Mouse (Mus musculus) spleen, postnatal 4 days (tissue): ENCODE measurements around the gene Plcb2.

Source experiments
- DNase-seq, 2 experiments: peaks; one replicate each; pipeline ENCODE4 v3.0.0; 2022; ENCODE audit warnings: low spot score in 2 of 2

Gene Plcb2

DNA sequence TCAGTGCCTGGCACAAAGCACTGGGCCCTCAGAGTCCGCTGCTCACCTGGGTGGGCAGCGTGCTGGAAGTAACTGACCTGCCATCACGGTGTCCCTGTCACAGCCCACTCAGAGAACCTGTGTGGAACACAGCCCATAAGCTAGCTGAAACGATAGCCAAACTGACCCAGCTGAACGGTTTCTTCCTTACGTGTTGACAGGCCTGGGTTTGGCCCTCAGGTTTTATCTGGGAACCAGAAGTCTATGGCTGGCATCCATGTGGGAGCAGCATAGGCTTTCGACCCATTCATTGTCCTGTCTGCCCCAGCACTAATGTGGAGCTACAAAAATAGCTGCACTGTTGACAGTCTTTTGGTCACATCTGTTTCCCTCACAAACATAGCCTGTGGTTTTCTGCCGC lies 22.2 kb upstream of the Plcb2 start:
- DNase-seq = no peak

DNA sequence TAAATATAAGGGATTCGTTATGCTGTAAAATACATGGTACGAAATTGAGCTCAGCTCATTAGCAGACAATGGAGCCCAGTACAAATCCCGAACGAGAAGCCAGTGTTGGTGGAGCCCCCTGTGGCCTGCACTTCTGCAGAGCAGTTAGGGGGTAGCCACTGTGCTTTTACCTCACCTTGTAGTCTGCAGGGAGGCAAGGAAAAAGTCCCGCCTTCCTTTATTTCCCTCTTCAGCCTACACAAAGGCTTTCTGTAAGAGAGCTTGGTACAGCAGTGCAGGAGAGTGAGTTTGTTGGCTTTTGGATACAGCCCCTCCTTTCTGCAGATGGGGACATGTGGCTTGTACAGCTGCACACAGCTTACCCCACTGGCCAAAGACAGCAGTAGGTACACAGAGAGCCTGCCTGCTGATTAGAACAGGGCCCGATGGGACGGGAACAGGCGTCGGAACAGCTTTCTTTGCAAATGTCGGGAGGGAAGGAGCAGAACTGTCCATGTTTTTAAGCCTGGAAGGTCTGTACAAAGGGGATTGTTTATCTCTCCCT lies 21.2 kb upstream of the Plcb2 start:
- no peak for DNase-seq

DNA sequence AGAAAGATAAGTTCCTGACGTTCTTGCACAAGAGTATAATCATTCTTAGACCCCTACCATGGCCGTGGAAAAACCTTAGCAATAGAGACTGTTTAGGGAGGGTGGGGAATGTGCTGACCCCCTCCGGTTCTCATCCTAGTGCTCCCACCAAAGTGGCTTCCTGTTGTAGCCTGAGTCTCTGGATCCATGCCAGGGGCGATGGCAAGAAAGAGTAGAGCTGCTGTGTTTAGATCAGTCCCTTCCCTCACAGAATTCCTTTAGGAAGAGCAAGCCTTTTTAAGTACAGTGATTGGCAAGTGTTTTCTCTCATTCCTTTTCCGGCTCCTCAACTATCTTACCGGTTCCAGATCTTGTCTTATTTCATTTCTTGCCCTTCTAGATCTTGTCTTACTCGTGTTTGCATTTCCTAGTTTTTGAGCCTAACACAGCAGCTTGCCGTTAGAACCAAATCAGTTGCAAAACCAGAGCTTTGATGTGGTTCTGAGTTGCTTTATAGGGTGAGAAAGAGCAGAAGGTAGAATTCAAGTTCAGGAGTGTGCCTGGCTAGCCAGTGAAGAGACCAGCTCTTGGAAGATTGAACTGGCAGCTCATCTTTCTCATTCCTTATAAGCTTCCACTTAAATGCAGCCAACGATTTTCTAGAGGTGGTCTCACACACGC lies 19.2 kb upstream of the Plcb2 start:
- DNase-seq = no peak

DNA sequence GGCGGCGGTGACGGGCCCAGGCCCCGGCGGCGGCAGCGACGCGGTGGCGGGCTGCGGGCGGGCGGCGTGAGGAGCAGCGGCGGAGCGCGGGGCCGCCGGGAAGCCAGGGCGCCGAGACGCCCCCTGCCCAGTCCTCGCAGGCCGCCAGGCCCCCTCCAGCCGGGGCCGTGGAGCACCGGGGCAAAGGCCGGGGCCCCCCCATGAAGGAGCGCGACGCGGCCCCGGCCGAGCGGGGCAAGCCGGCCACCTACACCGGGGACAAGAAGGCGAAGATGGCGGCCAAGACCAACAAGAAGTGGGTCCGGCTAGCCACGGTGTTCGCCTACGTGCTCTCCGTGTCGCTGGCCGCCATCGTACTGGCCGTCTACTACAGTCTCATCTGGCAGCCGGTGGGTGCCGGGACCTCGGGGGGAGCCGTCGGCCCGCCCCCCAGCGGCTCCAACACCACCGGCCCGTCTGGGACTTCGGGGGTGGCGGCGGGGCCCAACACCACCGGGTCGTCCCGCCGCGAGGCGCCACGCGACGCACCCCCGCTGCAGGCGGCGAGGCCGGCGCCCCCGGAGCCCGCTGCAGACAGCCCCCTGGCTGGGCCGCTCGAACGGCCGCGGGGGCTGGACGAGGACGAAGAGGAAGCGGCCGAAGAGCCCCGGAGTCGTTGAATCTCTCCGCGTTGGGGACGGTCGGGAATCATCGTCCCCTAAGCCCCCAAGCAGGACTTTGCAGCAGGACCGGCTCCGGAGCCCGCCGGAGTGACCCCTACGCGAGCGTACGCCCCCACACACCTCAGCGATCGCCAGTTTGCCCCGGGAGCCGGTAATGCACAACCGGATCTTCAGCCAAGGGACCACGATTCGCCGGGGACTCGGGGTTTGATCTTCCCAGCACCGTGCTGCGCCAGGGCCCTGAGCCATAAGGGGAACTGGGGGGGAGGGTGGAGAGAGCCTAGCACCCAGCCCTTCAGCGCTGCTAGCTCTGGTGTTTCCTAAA lies 18.0 kb upstream of the Plcb2 start:
- DNase-seq = peak; percentile 48 to 81

DNA sequence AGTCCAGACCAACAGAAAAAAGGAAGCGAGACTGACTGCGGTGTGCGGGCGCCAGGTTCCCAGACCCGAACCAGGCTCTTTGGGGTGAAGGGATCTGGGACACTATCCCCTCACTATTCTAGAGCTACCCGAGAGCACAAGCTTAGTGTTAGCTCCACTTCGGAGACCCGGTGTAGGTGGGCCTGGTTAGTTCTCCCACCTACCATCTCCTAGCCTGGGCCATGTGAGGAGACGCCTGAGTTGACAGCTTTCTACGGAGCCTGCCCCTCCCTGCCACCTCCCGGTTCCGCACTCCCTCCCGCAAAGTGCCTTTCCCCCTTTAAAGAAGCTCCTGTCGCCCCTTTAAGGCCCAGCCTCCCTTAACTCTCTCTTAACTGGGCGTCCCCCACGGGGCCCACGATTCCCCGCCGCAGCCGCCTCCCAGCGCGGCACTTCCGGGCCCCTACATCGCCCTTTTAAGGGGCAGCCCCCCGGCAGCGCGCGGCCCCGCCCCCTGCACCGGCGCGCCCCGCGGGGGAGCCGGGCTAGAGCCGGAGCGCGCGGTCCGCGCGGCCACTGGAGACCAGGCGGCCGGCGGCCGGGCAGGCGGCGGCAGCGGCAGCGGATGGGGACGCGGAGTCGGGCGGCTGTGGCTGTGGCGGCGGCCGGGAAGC lies 17.1 kb upstream of the Plcb2 start, which contains the start of gene Inafm2:
Gene Inafm2 (plus strand): TSS at position 527 of the 653 bp plus-strand sequence.
- DNase-seq = peak; percentile 86 to 92

DNA sequence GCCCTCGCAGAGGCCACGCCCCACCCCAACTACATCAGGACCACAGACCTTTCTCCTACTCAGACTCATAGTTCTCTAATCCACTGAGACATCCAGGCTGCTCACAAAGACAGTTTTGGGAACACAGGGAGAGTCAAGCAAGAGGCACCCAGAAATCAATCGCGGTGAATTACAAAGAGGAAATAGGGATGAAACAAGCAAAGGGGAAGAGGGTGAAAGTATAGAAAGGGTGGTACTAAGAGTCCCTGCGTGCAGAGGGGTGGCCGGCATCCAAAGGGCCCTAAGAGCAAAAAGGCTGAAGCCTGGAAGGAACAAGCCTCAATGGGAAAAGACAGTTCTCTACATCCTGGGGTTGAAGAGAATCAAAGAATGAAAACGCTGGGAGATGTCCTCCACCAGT lies 16.4 kb upstream of the Plcb2 start:
- no peak for DNase-seq

DNA sequence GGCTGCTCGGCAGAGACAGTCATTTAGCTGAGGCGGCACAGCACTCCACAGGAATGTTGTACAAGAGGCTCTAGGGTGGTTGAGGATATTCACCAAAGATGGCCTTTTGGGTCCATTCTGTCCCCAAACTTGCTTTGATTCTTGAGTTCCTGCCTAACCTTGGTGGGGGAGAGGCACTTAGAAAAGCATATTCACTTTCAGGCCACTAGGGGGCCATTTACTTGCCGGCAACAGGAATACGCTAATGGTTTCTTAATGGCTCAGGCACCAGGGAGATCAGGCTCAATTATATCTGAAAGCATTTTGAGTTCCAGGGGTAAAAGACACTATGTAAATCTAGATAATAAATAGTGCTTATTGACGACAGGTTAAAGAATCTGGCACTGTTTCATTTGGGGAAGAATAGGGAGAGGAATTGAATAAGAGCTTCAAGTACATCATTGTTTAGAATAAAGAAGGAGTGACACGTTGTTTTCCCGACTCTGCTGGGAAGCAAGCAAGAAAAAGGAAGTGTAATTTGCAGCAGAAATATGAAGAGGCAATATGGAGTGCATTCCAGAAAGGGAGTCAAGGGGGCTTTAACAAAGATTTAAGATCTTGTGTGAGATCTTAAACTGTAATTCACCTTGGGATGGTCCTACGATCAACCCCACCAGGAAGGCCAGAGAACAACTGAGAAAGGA lies 15.2 kb upstream of the Plcb2 start:
- DNase-seq = no peak

DNA sequence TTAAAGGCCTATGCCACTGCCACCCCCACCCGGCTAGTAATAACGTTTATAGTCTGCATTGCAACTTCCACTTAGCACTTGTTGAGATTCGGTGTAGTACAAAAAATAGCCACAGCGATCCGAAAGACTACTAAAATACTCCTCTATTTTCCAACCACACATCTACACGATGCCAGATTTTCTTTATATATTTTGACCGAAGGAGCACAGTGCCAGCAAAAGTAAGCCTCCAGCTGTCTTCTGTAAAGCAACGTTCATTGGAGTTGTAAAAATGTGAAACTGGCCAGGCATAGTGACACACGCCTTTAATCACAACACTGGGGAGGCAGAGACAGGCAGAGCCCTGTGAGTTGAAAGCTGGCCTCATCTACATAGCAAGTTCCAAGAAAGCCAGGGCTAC lies 12.9 kb upstream of the Plcb2 start:
- no peak for DNase-seq

DNA sequence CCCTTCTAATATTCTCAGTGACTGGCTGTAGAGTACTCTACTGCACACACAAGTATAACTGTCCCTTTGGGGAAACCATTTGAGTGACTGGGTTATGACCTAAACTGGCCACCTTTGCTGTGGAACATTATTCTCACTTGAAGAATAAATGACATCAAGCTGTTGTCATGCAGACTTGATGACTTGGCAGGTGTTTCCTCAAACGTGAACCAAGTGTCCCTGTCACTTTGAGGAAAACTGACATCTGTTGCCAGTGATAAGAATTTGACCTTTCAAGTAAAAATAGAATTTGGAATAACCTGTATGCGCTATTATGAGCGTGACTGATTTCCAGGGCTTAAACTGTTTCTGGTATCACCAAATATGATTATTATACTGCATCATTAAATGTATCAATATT lies 12.1 kb upstream of the Plcb2 start:
- no peak for DNase-seq

DNA sequence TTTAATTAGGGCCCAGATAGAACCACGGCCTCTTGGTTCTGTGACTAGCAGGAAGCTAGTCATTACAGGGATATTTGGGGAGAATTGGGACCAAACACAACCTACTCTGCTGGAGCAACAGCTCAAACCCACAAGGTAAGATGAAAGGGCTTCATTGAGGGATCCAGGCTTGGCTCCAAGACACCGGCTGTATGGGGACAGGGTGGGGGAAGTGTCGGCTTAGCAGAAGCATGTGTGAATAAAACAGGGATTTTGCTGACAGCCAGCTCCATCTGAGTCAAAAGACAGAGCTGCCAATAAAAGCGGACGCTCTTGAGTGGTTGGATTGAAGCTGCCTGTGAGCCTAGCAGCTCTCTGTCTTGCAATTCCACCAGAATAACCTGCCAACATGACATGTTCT lies 5.1 kb upstream of the Plcb2 start:
- no peak for DNase-seq

DNA sequence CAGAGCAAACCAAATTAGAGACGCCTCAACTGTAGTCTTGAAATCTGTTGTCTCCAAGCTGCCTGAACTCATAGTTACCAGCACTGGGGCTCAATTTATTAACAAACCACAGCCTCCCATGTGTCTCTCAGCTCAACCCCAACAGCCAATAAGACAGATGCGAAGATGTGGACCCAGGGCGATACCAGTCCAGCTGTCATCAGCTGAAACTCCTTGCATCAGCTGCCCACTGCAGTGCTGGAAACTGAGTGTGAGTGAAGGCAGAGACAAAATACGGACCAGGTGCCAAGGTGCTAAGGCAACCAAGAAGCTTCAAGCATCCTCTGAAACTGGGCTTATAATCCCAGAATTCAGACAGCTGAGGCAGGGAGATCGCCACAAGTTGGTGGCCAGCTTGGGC lies 3.7 kb upstream of the Plcb2 start:
- no peak for DNase-seq

DNA sequence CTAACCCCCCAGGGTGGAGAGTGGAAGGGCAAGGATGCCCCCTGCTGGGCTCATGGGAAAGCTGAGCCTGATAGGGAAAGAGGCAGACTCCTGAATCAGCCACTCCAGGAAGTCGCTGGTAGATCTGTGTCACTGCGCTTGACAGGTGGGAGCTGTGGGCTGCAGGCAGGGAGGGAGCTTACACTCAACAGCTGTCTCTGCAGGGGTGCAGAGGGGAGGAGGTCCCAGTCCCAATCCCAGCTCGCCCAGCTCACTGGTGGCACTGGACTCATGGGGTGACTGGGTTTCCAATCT lies 2.3 kb upstream of the Plcb2 start:
- DNase-seq = peak; percentile 67 to 82

DNA sequence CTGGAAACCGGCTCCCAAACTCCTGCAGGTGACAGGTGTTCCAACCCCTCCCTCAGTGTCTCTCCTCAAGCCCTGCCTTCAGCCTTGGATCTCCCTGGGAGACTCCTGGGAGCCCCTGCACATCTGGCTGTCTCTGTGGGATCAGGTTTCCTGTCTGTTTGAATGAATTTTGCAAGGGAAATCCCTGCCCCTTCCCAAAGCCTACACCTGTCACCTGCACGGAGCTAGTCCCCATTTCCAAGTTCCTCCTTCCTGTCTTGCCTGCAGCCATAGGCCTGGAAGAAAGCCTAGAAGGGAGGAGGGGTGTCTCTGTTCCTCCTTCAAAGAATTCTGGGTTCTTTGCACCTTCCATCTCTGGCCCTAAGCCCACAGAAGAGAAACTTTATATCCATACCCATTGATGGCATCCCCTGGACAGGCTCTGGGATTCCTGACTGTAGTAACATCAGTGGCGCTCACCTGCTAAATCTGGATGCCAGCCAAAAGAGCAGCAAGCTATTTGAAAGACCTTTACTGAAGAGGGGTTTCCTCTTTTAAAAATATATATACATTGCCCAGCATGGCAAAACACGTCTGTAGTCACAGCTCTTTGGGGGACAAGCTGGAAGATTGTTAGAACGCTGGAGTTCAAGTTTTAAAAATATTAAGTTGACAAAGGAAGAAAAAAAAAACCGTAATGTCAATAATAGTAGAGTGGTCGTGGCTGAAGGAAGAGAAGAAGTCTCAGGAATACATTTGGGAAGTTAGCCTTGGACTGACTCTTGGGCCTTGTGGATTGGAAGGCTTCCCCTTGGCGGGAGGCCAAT lies 1.8 kb upstream of the Plcb2 start:
- DNase-seq = no peak

DNA sequence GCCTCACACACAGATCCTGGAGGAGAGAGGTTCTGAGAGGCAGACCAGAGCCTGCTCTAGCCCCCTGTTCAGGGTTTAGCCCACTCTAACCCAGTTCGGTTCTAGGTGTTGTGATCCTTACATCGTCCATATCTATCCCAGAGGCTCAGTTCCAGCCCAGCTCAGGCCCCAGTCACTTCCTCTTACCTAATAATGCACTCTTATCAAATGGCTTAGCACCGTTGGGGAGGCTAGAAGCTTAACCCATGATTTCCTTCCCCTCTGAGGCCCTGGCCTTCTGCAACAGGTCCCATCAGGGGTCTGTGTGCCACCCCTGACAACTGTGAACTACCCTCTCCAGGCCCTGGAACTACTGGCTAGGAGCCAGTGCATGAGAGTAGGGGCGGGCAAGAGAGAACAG lies 956 bp upstream of the Plcb2 start:
- DNase-seq = no peak

DNA sequence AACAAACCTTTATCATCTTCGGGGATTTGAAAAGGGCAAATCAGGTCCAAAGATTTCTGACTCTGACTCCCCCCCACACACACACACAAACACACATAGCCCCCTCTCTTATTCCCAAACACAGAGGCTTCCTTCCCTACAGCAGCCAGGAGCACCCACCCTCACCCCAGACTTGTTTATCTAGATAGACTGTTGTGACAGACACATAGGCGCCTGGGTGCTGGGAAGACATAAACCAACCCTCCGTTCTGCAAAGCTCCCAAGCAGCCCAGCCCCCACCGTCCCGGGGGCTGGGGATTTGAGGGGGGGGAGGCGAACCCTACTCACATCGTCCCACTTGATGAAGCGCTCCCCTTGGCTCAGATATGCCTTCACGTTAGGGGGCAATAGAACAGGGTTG lies 327 bp downstream of the Plcb2 start:
- DNase-seq = no peak

DNA sequence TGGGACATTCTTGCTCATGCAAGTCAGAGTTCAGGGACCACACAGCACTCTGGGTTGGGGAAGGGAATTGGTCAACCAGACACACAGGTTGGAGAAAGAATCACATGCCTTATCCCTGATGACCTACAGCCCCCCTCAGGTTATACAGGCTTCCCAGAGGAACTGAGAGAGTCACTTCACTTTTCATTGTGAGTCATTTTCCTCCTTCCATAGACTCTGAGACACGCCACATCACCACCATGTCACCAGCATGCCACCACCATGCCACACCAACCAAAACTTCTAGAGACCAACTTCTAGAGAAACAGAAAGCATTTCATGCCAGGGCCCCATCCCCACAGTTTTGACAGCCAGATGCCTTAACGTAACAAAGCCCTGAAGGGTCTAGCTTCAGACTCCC lies 1.4 kb downstream of the Plcb2 start:
- DNase-seq = no peak

DNA sequence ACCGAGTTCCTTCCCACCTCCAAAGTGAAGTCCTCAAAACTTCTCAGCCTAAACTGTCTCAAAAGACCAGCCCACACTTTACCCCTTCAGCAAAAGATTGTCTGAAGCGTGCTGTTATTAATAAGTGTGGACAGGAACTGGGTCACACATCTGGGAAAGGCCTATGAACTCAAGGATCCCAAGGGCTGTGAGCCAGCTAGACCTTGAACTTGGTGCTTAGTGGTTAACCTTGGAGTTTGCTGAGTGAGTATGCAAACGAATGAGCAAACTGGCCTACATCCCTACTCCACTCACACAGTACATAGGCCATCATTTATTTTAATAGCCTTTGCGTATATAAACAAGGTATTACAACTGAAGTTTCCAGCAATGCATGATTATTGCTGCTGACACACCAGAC lies 2.7 kb downstream of the Plcb2 start:
- no peak for DNase-seq

DNA sequence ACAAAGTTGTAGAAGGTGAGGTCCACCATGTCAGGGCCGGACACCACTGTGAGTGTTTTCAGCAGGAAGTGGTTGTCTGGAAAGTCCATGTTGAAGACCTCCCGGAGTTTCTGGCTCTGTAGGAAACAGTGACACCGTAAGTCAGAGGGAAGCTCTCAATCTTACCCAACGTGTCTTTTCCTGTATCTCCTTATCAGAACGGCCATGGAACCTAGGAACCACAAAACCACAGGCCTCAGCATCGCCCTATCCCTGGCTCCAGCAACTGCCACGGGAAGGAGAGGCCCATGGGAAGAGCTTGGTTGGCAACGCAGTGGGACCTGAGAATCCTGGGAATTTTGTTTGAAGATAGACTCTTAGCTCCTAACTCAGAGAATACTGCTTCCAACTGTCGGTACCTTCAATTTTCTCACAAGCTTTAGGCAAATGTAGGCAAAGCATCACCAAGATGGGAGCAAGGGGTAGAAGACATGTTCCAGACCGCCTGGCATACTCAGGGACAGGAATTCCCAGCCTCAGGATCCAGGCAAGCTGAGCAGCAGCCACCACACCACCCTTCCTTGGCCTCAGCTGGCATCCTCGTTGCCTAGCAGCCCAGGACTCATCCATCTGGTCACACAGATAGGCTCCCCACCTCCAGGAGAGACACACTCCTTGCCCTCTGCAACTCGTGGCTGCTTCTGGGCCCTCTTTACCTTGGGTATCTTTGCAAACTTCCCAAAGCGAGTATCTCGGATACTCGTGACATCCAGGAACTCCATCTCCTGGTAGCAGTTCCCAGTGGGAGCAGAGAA lies 4.3 kb downstream of the Plcb2 start:
- no peak for DNase-seq

DNA sequence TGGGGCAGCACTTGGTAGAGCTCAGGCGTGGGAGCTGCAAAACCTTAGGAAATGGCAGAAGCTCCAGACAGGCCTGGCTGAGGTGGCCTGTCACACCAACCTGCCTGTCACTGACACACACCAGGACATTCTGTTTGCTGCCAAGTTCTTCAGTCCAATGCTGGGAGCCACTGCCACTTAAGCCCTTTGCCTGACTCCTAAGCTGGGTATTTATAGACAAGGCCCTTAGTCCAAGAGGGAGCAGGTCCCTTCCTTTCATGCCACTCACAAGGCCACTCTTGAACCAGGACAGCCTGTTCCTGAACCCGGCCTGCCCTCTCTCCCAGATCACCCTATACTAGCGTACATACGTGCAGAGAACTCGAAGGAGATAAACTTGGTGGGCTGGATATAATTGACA lies 11.6 kb downstream of the Plcb2 start:
- DNase-seq = no peak

DNA sequence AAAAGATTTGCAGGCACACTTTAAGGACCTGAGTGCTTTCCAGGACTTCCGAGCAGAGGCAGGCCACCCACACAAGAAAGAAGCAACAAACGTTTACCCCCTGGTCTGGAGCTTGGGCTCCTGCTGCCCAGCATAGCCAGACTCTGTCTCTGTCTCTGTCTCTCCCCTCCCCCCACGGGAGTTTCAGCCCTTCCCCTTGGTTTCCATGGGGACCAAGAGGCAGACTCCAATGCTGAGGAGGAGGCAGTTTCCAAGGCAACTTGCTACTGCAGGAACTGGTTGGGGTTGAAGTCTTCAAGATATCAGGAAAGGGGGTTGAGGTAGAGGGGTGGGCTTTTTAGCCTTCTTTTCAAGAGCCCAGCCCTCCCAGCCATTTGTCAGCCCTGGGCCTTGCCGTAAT lies 14.0 kb downstream of the Plcb2 start:
- no peak for DNase-seq
